Mouse (Mus musculus): ENCODE data around the gene Anp32a. TPM values are rescaled to one million over a fixed set of nuclear protein-coding genes. Genes with fewer than 3 reads are reported as not detected.

Gene Anp32a
- polyA plus RNA-seq, 1 experiment: 100.0 TPM

GRCm38 (mm10) chr9:62389735-62390134 lies 48.6 kb downstream of the Anp32a start:
- no peak overlapping the region for H3ac ChIP-seq (ENCODE audit: control insufficient read depth, insufficient read length, low read depth)
- H3K4me3 ChIP-seq (ENCODE audit: insufficient read depth, poor library complexity, severe bottlenecking): no peak overlapping the region
- no peaks in the 10 kb centered on the region for H3K79me2 ChIP-seq (ENCODE audit: control insufficient read depth, insufficient read depth)
- H3K36me3 ChIP-seq (ENCODE audit: control insufficient read depth, insufficient read depth): no peaks in the 10 kb centered on the region
- TF ChIP-seq CTCF (IDR thresholded peaks at IDR 0.05; ENCODE audit: control insufficient read depth, insufficient read depth, insufficient read length): no peak
- TF ChIP-seq MYOG (IDR thresholded peaks at IDR 0.05; ENCODE audit: control insufficient read depth, extremely low read depth, insufficient read length): no peak
- TF ChIP-seq FOSL1 (IDR thresholded peaks at IDR 0.05; ENCODE audit: insufficient read depth, low read length, poor library complexity, severe bottlenecking): no peak
- no peak for TF ChIP-seq MYOD1 (IDR thresholded peaks at IDR 0.05; ENCODE audit: control insufficient read depth, insufficient read length, low read depth)
- TF ChIP-seq CEBPB (IDR thresholded peaks at IDR 0.05; ENCODE audit: low read depth): no peak
- no peak for TF ChIP-seq MAX (IDR thresholded peaks at IDR 0.05)
- TF ChIP-seq USF1 (IDR thresholded peaks at IDR 0.05; ENCODE audit: low read depth): no peak
- no peaks in the 10 kb centered on the region for H3K79me3 ChIP-seq (ENCODE audit: low read depth)
- H3K27me3 ChIP-seq (ENCODE audit: control insufficient read depth, insufficient read depth, insufficient read length): no peaks in the 10 kb centered on the region

GRCm38 (mm10) chr9:62393531-62393930 lies 52.4 kb downstream of the Anp32a start:
- Histone ChIP-seq H3K79me2 (ENCODE audit: control insufficient read depth, insufficient read depth) (no peaks in the 10 kb centered on the region), H3K4me3 (ENCODE audit: insufficient read depth, poor library complexity, severe bottlenecking) (no peak overlapping the region), H3ac (ENCODE audit: control insufficient read depth, insufficient read length, low read depth) (no peak overlapping the region), H3K36me3 (ENCODE audit: control insufficient read depth, insufficient read depth) (no peaks in the 10 kb centered on the region), H3K79me3 (ENCODE audit: low read depth) (no peaks in the 10 kb centered on the region), H3K27me3 (ENCODE audit: control insufficient read depth, insufficient read depth, insufficient read length) (no peaks in the 10 kb centered on the region)
- no peak for TF ChIP-seq FOSL1 (IDR thresholded peaks at IDR 0.05; ENCODE audit: insufficient read depth, low read length, poor library complexity, severe bottlenecking)
- no peak for TF ChIP-seq CTCF (IDR thresholded peaks at IDR 0.05; ENCODE audit: control insufficient read depth, insufficient read depth, insufficient read length)
- TF ChIP-seq MYOD1 (IDR thresholded peaks at IDR 0.05; ENCODE audit: control insufficient read depth, insufficient read length, low read depth): no peak
- TF ChIP-seq MAX (IDR thresholded peaks at IDR 0.05): no peak
- TF ChIP-seq MYOG (IDR thresholded peaks at IDR 0.05; ENCODE audit: control insufficient read depth, extremely low read depth, insufficient read length): no peak
- no peak for TF ChIP-seq USF1 (IDR thresholded peaks at IDR 0.05; ENCODE audit: low read depth)
- TF ChIP-seq CEBPB (IDR thresholded peaks at IDR 0.05; ENCODE audit: low read depth): no peak

GRCm38 (mm10) chr9:62394163-62394562 lies 53.1 kb downstream of the Anp32a start:
- Histone ChIP-seq H3K36me3 (ENCODE audit: control insufficient read depth, insufficient read depth) (no peaks in the 10 kb centered on the region), H3K27me3 (ENCODE audit: control insufficient read depth, insufficient read depth, insufficient read length) (no peaks in the 10 kb centered on the region), H3ac (ENCODE audit: control insufficient read depth, insufficient read length, low read depth) (no peak overlapping the region), H3K79me3 (ENCODE audit: low read depth) (no peaks in the 10 kb centered on the region), H3K4me3 (ENCODE audit: insufficient read depth, poor library complexity, severe bottlenecking) (no peak overlapping the region), H3K79me2 (ENCODE audit: control insufficient read depth, insufficient read depth) (no peaks in the 10 kb centered on the region)
- TF ChIP-seq CTCF (IDR thresholded peaks at IDR 0.05; ENCODE audit: control insufficient read depth, insufficient read depth, insufficient read length) (no peak), FOSL1 (IDR thresholded peaks at IDR 0.05; ENCODE audit: insufficient read depth, low read length, poor library complexity, severe bottlenecking) (no peak), USF1 (IDR thresholded peaks at IDR 0.05; ENCODE audit: low read depth) (no peak), MYOD1 (IDR thresholded peaks at IDR 0.05; ENCODE audit: control insufficient read depth, insufficient read length, low read depth) (peak; percentile 32), CEBPB (IDR thresholded peaks at IDR 0.05; ENCODE audit: low read depth) (no peak)

- TF ChIP-seq USF1 (IDR thresholded peaks at IDR 0.05; ENCODE audit: low read depth): no peak
- TF ChIP-seq MAX (IDR thresholded peaks at IDR 0.05): no peak
- no peak for TF ChIP-seq FOSL1 (IDR thresholded peaks at IDR 0.05; ENCODE audit: insufficient read depth, low read length, poor library complexity, severe bottlenecking)
- no peak for TF ChIP-seq CTCF (IDR thresholded peaks at IDR 0.05; ENCODE audit: control insufficient read depth, insufficient read depth, insufficient read length)
- no peak for TF ChIP-seq CEBPB (IDR thresholded peaks at IDR 0.05; ENCODE audit: low read depth)
- no peak for TF ChIP-seq MYOD1 (IDR thresholded peaks at IDR 0.05; ENCODE audit: control insufficient read depth, insufficient read length, low read depth)
- no peak for TF ChIP-seq MYOG (IDR thresholded peaks at IDR 0.05; ENCODE audit: control insufficient read depth, extremely low read depth, insufficient read length)
- H3ac ChIP-seq (ENCODE audit: control insufficient read depth, insufficient read length, low read depth): peak overlapping the region; percentile 61
- H3K4me3 ChIP-seq (ENCODE audit: insufficient read depth, poor library complexity, severe bottlenecking): no peak overlapping the region
- H3K79me2 ChIP-seq (ENCODE audit: control insufficient read depth, insufficient read depth): no peaks in the 10 kb centered on the region
- no peaks in the 10 kb centered on the region for H3K79me3 ChIP-seq (ENCODE audit: low read depth)
- H3K27me3 ChIP-seq (ENCODE audit: control insufficient read depth, insufficient read depth, insufficient read length): no peaks in the 10 kb centered on the region
- no peaks in the 10 kb centered on the region for H3K36me3 ChIP-seq (ENCODE audit: control insufficient read depth, insufficient read depth)
These were observed 59.6 kb downstream of the Anp32a start for GRCm38 (mm10) chr9:62400531-62401170.

GRCm38 (mm10) chr9:62401589-62401988 lies 60.5 kb downstream of the Anp32a start:
- TF ChIP-seq MAX (IDR thresholded peaks at IDR 0.05) (no peak), CTCF (IDR thresholded peaks at IDR 0.05; ENCODE audit: control insufficient read depth, insufficient read depth, insufficient read length) (no peak), USF1 (IDR thresholded peaks at IDR 0.05; ENCODE audit: low read depth) (no peak), MYOG (IDR thresholded peaks at IDR 0.05; ENCODE audit: control insufficient read depth, extremely low read depth, insufficient read length) (no peak), FOSL1 (IDR thresholded peaks at IDR 0.05; ENCODE audit: insufficient read depth, low read length, poor library complexity, severe bottlenecking) (no peak), MYOD1 (IDR thresholded peaks at IDR 0.05; ENCODE audit: control insufficient read depth, insufficient read length, low read depth) (no peak), CEBPB (IDR thresholded peaks at IDR 0.05; ENCODE audit: low read depth) (no peak)
- H3K36me3 ChIP-seq (ENCODE audit: control insufficient read depth, insufficient read depth): no peaks in the 10 kb centered on the region
- H3K79me3 ChIP-seq (ENCODE audit: low read depth): no peaks in the 10 kb centered on the region
- H3K27me3 ChIP-seq (ENCODE audit: control insufficient read depth, insufficient read depth, insufficient read length): no peaks in the 10 kb centered on the region
- H3K4me3 ChIP-seq (ENCODE audit: insufficient read depth, poor library complexity, severe bottlenecking): no peak overlapping the region
- H3ac ChIP-seq (ENCODE audit: control insufficient read depth, insufficient read length, low read depth): no peak overlapping the region
- H3K79me2 ChIP-seq (ENCODE audit: control insufficient read depth, insufficient read depth): no peaks in the 10 kb centered on the region

All from C2C12 (cell line).